Mouse (Mus musculus) erythroblast, adult 5-6 weeks (primary cell): Measurements from ENCODE around the gene Robo1. TPM values are rescaled to one million over a fixed set of nuclear protein-coding genes. Genes with fewer than 3 reads are reported as not detected.

Experiments used
- ATAC-seq: replicated peaks from 2 replicates; pipeline ENCODE4 v1.8.0; 2016; ENCODE audit warnings: moderate number of reproducible peaks, mild to moderate bottlenecking, moderate TSS enrichment, inconsistent platforms; ENCODE audit not compliant: poor library complexity, low FRiP score, severe bottlenecking
- total RNA-seq, 2 experiments: library from RNA; stranded (forward) in 1 of 2; stranded (reverse) in 1 of 2; fragments of 150-400 nt in 1 of 2; fragments of 200-764, 138-1000 nt in 1 of 2; gene quantifications; 2 replicates each; pipeline versions ENCODE4 v1.2.3 to v1.2.4; 2015 to 2017; ENCODE audit warnings: low replicate concordance in 2 of 2

Robo1 gene
- total RNA-seq, 2 experiments from 2014 or later: 0.43 TPM; not detected in 1

DNA sequence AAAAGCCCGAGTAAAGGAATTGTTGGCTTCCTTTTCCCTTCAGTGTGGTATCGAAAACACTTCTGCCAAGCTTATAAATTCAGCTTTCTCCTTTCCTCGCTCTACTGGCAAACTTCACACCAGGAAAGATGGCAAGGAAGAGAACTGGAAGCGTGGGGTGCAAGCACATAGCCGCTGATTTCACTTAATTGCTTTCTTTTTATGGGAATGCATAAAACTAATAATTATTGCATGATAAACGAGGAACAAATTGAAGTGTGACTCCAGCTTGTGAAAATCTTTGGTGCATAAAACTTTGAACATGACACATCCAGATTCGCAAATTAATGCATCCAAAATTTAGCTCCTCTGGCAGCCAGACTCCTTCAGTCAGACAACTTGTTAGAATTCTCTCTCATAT, 659.4 kb downstream of the Robo1 start:
- no peak for ATAC-seq

DNA sequence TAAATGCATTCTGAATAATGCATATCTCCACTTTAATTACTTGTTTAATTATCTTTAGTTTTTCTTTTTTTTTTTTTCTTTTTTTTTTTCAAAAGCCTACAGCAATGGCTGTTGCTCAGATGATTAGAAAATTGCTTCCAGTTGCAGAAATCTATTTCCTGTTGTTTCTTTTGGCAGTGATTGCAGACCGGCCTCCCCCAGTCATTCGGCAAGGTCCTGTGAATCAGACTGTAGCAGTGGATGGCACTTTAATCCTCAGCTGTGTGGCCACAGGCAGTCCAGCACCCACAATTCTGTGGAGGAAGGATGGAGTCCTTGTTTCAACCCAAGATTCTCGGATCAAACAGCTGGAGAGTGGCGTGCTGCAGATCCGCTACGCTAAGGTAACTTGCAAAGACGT, 661.9 kb downstream of the Robo1 start:
- no peak for ATAC-seq

DNA sequence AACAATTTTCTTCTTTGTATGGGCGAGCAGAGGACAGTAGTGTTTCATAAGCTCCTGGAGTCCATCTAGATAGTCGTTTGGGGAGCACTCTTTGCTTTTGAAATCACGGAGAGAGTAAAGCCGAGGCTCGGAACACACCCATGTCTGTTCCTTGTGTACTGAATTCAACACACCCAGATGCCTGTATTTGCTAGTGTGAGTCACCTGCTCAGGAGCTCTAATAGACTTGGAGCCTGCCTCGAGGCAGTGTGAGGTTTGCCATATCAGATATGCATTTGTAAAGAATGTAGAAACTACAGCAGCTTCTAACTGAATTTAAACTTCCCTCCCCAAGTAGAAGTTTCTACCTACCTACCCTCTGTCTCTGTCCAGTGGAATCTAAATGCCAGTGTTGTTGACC, 665.6 kb downstream of the Robo1 start:
- ATAC-seq: no peak

DNA sequence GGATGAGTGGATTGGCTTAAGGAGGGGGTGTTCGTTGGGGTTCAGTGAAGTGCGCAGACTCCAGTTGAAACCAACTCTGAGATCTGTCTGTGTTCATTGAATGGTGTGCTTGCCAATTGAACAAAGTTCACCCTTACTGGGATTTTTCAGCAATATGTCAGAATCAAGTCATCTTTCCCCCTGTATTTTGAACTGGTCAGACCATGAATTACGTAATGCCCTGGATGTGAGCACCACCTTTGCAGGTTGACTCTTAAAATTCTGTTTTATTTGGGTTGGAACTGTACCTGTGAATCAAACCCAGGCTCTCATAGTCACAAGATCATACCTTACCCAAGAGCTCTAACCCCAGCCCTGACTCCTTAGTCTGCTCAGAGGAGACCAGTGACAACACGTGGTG, 666.6 kb downstream of the Robo1 start:
- ATAC-seq: no peak

DNA sequence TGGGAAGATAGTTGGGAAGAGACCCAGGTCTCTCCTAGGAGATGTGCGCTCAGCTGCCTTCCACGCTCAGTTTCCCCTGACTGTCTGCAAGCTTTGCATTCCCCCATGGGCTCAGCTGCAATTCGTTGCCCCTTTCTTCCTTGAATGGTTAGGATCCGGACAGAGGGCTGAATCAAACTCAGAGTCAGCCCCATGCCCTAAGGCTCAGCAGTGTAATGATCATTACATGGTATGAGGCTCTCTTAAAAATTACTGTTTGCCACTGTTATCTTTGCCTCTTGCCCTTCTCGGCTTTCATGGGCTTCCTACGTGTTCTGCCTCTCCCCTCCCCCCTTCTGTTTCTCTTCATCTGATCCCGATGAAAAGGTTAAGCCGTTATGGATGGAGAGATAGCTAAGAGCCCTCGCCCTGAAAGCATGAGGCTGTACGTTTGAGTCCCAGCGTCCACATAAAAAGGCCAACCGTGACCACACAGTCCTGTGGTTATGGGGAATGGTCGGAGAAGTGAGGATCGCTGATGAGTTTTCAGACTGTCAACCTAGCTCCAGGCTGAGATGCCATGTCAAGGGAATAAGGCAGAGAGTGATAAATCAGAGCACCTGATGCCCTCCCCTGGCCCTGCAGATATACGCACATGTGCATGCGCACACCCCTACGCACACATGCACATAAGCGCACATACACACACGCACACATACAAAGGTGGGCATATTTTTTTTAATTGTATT, 668.9 kb downstream of the Robo1 start:
- ATAC-seq: no peak

DNA sequence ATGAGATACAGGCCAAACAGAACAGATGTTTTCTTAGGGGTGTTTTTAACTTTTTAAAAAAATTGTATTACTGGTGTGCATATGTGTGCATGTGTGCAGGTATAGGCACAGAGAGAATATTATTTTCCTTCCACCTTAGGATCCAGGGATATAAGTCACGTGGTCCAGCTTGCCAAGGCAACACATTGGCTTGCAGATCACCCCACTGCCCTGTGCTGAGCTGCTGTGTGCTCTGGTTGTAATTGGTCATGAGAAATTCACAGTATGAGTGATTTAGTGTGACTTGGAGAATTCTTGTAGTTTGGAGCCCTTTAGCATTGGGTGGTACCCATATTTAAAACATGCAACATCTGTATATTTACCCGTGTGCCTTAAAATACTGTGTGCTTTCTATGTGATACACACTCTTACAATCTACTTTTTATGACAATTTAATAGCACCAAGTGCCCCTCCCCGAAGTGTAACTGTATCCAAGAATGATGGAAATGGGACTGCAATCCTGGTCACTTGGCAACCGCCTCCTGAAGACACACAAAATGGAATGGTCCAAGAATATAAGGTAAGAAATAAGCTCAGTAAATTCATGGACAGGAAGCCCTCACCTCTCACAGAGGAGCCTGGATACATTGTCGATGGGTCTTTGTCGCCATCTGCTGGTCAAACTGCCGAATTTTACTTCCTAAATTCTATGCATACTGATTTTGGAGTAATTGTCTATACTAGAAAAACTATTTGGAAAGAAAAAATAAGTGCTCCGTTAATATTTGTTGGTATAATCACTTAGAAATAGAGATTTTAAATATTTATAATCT, 671.5 kb downstream of the Robo1 start:
- ATAC-seq: no peak

DNA sequence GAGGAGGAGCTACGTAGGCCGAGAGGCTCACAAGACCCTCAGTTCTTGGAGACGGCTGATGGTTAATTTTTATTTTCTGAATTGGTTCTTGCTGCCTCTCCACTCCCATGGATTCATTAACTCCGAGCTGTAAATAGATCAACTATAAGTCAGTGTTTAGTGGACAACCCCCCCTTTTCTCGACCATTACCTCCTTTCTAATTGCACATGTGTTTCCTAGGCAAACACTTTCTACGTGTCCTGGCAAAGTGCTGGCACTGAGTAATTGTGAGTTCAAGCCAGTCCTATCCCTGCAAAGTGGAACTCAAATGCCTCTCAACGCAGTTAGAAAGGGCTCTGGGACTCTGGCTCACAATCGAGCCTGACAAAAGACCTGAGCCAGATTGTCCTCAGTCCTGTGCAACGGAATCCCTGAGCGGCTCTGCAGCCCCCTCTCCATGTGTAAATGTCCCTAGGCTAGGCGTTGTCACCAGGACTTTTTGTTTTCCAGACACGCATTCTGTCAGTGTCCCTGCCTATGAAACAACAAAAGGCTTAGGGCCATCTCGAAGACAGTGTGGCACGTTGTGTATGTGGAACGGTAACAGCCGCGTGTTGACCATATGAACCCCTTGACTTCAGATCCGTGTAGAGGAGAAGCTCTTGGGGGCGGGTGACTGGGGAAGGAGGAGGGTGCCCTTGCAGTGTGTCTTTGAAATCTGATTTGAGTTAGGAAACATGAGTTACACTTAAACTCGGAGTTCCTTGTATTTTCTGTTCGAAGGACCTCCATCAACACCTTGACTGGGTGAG, 682.5 kb downstream of the Robo1 start:
- ATAC-seq: no peak

DNA sequence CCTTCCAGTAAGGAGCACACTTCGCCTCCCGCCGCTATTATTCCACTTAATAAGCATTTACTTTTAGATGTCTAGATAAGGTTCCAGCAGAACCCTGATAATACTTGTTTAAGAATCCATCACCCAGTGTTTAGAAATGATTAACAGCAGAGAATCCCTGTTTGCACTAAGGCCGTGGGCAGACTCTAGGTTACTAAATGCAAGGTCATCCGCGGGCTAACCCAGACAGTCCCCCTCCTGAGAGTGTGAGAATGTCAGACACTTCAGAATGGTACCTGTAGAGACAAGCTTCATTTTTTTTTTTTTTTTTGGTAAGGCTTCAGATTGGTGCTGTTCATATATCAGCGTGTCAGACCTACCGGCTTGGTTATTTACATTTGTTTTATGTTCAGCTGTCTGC, 685.1 kb downstream of the Robo1 start:
- no peak for ATAC-seq

DNA sequence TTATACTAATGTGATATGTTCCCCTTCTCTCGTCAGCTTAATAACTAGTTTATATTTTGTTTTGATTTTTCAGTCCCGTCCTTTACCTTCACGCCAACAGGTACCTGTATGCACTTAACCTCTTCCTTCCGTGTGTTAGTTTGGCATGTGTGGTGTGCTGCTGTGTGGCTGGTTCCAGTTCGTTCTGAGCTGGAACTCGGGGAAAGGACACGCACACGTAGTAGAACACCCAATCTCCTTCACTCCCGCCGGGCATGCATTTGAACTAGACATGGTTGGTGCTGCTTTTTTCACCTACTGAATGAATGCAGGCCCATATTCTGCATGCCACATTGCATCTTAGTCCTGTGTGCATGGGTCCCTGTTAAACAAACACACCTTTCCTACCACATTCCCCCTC, 685.5 kb downstream of the Robo1 start:
- ATAC-seq: no peak

DNA sequence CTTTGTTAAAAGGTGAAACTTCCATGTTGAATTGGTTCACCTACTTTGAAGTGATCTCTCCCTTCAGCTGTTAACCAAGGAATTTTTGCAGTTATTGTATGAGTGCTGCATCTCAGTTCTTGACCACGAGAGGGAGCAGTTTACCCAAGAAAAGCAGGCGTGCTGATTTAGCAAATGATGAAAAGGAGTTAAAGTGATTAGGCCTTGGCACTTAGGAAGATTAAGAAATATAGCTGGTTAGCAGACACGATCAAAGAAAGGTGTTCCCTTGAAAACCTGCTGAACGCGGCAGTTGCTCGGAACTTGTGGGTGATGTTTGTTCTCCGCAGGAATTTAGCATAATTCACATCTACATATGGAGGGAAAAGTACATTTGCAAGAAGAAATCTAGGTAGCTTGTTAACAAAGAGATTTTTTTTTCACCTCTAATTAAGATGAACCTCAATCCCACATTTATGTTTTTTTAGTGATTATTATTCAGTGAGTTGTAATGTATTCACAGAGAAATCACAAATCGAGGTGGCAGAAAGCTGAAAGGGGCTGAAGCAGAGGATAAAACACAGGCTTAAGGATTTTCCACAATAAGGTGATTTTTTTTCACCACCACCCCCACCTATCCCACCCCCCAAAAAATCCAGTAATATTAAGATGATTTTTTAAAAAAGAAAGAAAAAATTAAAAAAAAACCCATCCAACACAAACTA, 687.3 kb downstream of the Robo1 start:
- ATAC-seq: no peak

DNA sequence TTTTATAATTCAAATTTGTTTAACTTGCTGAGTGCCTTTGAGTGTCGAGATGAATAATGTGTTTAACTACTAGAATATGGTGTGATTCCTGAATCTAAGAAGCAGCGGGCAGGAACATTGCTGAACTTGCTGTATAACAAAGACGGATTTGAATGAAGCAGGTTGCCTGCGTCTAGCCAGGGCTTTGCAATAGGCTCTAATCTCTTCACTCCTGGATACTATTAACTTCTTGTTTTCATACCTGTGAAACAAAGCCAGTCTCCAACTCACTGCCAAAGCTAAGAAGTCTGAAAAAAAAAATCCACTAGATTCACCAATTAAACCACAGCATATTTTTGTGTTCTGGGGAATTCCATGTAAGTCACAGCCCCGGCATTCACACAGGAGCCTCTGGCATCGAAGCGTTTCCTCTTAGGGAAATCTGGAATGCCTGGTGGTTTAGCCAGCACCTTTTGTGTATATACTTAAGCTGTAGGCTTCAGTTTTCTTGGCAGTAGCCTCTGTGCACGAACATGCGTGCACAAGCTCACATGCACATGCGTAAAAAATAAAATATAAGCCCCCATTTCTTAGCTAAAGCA, 687.9 kb downstream of the Robo1 start:
- ATAC-seq: no peak

DNA sequence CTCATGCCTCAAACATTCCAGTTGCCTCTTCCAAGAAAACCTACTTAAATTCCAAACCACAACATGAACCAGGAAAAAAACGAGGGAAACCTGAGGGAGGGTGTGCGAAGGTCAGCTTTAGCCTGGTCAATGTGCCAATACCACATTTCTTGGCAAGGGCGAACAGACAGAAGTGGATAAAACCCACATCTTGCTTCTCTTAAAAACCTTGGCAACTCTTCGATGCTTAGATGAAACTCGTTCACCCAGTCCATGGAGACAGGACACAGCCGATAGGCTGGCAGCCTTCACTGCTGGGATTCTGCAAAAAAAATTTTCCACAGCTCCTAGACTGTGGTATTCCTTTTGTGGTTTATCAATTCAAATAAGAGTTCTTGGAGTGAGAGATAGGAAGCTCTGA, 690.6 kb downstream of the Robo1 start:
- no peak for ATAC-seq

DNA sequence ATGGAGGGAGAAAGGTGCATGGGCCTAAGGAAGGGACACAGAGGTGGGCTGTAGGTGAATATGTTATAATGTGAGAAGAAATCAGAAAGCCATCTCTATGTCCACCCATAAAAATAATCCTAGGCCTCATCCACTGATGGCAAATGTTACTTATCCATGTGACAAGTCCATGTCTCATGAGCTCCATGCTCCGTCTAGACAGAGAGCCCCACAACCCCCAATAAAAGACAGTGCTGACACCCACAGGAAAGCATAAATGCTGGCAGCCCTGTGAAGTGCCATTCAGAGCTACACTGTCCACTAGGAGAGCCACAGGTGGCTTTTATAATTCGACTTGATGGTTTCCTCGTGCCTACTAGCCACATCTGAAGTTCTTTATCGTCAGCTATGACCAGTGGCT, 694.6 kb downstream of the Robo1 start:
- ATAC-seq: no peak

DNA sequence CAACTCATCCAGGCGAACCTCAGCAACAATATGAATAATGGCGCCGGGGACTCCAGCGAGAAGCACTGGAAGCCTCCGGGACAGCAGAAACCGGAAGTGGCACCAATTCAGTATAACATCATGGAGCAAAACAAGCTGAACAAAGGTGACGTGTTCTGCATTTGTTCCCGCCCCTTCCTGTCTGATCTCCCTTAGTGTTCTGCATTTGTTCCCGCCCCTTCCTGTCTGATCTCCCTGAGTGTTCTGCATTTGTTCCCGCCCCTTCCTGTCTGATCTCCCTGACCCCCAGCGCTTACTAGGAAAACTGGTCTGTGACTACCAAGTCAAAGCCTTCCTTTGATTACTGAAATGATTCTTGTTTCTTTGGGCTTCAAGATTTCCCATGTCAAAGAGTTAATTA, 696.5 kb downstream of the Robo1 start:
- ATAC-seq: no peak

DNA sequence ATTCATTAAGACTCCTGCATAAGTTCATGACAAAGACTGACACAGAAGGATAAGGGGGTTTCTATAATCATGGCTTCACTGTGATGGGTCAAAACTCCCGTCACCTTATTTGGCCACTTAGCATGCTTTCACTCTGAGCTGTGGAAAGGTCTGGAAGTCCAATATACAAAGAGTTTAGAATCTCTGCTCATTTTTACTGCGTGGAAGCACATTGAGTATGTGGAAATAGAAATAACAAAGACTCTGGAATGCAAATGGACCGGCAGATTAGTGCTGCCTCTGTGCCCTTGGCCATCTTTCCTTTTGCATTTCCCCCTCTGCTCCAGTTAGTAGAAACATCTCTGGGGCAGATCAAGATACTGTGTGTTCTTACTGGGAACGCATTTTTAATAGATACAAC, 697.7 kb downstream of the Robo1 start:
- ATAC-seq: no peak

DNA sequence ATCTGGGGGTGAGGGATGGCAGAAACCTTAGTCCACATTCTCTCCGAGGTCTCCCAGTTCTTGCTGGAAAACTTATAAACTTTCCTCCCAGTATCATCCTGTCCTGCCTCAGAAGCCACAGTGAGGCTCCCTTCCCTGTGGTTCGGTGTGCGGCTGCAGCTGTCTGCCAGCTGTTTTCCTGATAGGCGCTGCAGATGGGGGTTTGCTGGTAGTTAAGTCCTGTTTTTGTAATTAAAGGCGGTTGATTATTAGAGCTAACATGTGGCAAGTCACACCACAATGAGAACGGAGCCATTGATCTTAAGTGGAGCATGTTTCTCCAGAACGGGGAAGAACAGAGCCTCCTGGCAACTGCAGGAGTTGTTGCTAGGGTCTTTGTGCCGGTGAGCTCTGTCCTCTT, 699.3 kb downstream of the Robo1 start:
- no peak for ATAC-seq

DNA sequence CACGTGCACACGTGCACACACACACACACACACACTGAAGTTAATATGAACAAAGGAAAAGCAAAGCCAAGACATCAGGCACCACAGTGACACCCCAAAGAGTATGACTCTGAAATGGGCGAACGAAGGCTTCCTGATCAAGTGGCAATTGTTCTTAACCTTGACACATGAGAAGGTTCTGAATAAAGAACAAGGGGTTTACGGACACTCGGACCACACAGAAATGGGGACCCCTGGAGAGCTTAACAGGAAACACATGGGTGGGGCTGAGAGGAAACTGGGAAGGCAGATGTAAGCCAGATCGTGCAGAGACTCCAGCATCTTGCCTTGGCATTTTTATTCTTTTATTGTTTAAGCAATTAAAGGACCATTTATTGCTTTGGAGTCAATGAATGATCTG, 703.2 kb downstream of the Robo1 start:
- ATAC-seq: no peak

DNA sequence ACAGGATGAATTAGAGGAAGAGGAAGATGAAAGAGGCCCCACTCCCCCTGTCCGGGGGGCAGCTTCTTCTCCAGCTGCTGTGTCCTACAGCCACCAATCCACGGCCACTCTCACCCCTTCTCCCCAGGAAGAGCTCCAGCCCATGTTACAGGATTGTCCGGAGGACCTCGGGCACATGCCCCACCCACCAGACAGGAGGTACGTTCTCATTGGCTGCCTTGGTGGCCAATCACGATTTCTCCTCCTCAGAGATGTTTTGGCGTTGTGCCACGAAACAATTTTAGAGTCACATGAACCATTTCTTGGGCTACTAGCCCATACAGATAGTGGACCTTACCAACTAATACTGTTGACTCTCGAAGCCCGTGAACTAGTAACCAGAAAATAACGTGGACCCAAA, 704.8 kb downstream of the Robo1 start:
- ATAC-seq: no peak

DNA sequence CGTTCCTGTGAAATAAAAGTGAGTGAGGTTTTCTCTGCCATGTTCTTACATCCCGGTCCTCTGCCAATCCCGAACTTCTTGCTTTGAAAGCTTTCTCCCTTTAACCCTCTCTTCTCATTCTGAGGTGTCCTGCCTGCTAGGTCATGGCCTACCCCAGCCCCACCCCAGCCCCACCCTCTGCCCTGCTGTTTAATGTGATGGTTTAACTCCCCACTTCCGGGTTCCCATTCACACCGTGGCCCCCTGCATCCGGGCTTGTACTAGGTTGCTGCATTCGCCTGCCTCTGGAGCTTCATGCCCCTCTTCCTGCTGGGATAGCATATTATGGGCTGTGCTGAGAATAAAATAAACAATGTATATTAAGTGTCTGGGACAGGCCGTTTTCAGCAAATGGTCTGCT, 706.4 kb downstream of the Robo1 start:
- no peak for ATAC-seq

DNA sequence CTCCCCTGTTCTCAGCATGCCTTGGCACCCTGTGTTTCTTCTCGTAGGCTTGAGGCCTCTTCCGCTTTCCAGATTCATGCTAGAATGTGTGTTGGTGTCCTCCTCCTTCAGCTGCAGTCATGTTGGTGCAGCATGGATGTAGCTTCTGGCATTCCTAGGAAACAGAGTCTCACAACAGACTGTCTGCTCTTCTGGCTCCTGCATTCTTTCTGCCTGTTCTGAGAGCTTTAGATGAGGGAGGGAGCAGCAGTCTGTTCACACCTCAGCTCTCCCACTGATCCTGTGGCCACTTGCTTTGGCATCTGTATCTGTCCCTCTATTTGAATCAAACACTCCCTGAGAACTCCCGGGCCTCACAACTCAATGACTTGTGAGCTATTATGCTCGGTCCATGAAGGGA, 707.9 kb downstream of the Robo1 start:
- no peak for ATAC-seq
